Mouse (Mus musculus) ES-Bruce4 (cell line): ENCODE measurements around the gene Diras2.

ENCODE experiments used
- EP300 ChIP-seq: IDR thresholded peaks from 2 replicates; pipeline ENCODE4 v1.6.1; 2011; ENCODE audit warnings: low read depth, low read length; ENCODE audit not compliant: insufficient read depth
- POLR2A ChIP-seq: IDR thresholded peaks from one replicate; pipeline ENCODE4 v1.8.1; 2011; ENCODE audit warnings: low read length; ENCODE audit not compliant: insufficient read depth

DNA sequence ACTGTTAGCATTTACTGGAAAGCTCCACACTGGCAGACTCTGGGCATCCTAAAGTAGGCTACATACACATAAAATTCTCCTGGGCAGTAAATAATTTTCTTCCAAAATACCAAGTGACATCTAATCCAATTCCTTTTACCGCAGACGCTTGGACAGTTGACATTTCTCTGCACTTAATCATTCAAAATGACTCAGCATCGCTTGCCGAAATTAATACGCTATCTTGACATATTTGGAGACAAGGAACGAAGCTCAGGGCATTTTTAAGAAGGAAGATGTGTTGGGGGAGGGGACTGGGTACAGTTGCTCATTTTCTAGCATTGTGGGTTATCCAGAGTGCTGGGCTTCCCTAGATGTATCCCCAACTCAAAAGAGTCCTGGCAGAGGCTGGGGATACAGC is 15.2 kb upstream of the Diras2 start:
- TF ChIP-seq EP300 (no peak), POLR2A (no peak)
